Mouse (Mus musculus) midbrain, embryonic 15.5 days (tissue): ENCODE results near the gene Kpna6. TPM values are rescaled to one million over a fixed set of nuclear protein-coding genes. Genes with fewer than 3 reads are reported as not detected.

Experiments used
- ATAC-seq: fragments of 200-750 bp; cut with Nextera tagmentation; replicated peaks from 2 replicates; pipeline ENCODE4 v1.8.0; 2017; ENCODE audit warnings: moderate TSS enrichment
- H3K27ac ChIP-seq: fragments of 300-500 bp; sonication (generic); 2 replicates; pipeline ENCODE4 v1.5.1; 2015; ENCODE audit warnings: mild to moderate bottlenecking, inconsistent platforms
- H3K27me3 ChIP-seq: fragments of 300-500 bp; sonication (generic); replicated peaks from 2 replicates; pipeline ENCODE4 v1.6.1; 2015; ENCODE audit warnings: inconsistent platforms
- H3K36me3 ChIP-seq: fragments of 300-500 bp; sonication (generic); replicated peaks from 2 replicates; pipeline ENCODE4 v1.6.1; 2015; ENCODE audit warnings: inconsistent platforms
- H3K4me1 ChIP-seq: fragments of 300-500 bp; sonication (generic); 2 replicates; pipeline ENCODE4 v1.6.1; 2015; ENCODE audit warnings: inconsistent platforms
- H3K4me2 ChIP-seq: fragments of 300-500 bp; sonication (generic); 2 replicates; pipeline ENCODE4 v1.6.1; 2015; ENCODE audit warnings: inconsistent platforms, mild to moderate bottlenecking, moderate library complexity
- H3K4me3 ChIP-seq: fragments of 300-500 bp; sonication (generic); 2 replicates; pipeline ENCODE4 v1.5.1; 2015; ENCODE audit warnings: mild to moderate bottlenecking, inconsistent platforms
- H3K9ac ChIP-seq: fragments of 300-500 bp; sonication (generic); 2 replicates; pipeline ENCODE4 v1.6.1; 2015; ENCODE audit warnings: mild to moderate bottlenecking, inconsistent platforms
- H3K9me3 ChIP-seq: fragments of 300-500 bp; sonication (generic); 2 replicates; pipeline ENCODE4 v1.6.1; 2016; ENCODE audit warnings: inconsistent platforms
- WGBS: fragments of 180-500 bp; shearing (Covaris S2); methylation state at CpG from one replicate; pipeline ENCODE4 v1.1.7; 2015; ENCODE audit warnings: mixed read lengths; 5-methylcytosine and 5-hydroxymethylcytosine counted together
- polyA plus RNA-seq: library from polyadenylated mRNA; unstranded; fragments of >200 nt; fragmentation: Nextera tagmentation; extraction: Ambion mirVana; gene quantifications from 2 replicates; pipeline ENCODE4 v1.2.1, GENCODE M21; 2015

Kpna6 gene
- polyA plus RNA-seq, 1 experiment from 2014 or later: 19.5 TPM

- H3K4me1 ChIP-seq: peaks cover 58% of the 10 kb centered on the region
- H3K27me3 ChIP-seq: no peaks in the 10 kb centered on the region
- H3K4me2 ChIP-seq: peak overlapping the region; percentile 82
- no peaks in the 10 kb centered on the region for H3K9me3 ChIP-seq
- ATAC-seq: no peak
- peak overlapping the region; percentile 91 for H3K27ac ChIP-seq
- H3K9ac ChIP-seq: peak overlapping the region; percentile 70
- peaks cover 15% of the 10 kb centered on the region for H3K36me3 ChIP-seq
- WGBS: 24% methylated on average over 8 of the region's 8 CpGs
- peak overlapping the region; percentile 54 for H3K4me3 ChIP-seq
Observed at GRCm38 (mm10) chr4:129622803-129623535, 49.6 kb downstream of the Kpna6 start.

GRCm38 (mm10) chr4:129622120-129622802, 50.3 kb downstream of the Kpna6 start:
- Histone ChIP-seq H3K27me3 (no peaks in the 10 kb centered on the region), H3K4me2 (peak overlapping the region; percentile 82), H3K36me3 (peaks cover 8% of the 10 kb centered on the region), H3K4me1 (peaks cover 62% of the 10 kb centered on the region), H3K4me3 (peak overlapping the region; percentile 54), H3K27ac (peak overlapping the region; percentile 91), H3K9me3 (no peaks in the 10 kb centered on the region), H3K9ac (peak overlapping the region; percentile 70)
- no peak for ATAC-seq
- 73% methylated on average over 11 of the region's 11 CpGs for WGBS

- Histone ChIP-seq H3K4me3 (no peak overlapping the region), H3K36me3 (no peaks in the 10 kb centered on the region), H3K27ac (no peak overlapping the region), H3K4me2 (0 out of 2 replicates have a peak overlapping the region, but pooled peaks have one; percentile 0), H3K27me3 (no peaks in the 10 kb centered on the region), H3K9ac (no peak overlapping the region), H3K9me3 (no peaks in the 10 kb centered on the region), H3K4me1 (peaks cover 62% of the 10 kb centered on the region)
- no peak for ATAC-seq
- 84% methylated on average over 8 of the region's 8 CpGs for WGBS
Observed at GRCm38 (mm10) chr4:129621283-129621841, 51.2 kb downstream of the Kpna6 start.

- Histone ChIP-seq H3K4me1 (peaks cover 56% of the 10 kb centered on the region), H3K27ac (no peak overlapping the region; the same call in 1 of the 2 replicates), H3K36me3 (no peaks in the 10 kb centered on the region), H3K9me3 (no peaks in the 10 kb centered on the region), H3K4me3 (no peak overlapping the region), H3K4me2 (0 out of 2 replicates have a peak overlapping the region, but pooled peaks have one; percentile 0), H3K27me3 (no peaks in the 10 kb centered on the region), H3K9ac (no peak overlapping the region)
- 91% methylated on average over 11 of the region's 11 CpGs for WGBS
- ATAC-seq: no peak
Observed at GRCm38 (mm10) chr4:129620419-129621282, 51.9 kb downstream of the Kpna6 start.

GRCm38 (mm10) chr4:129618786-129619691, 53.5 kb downstream of the Kpna6 start, which contains the start of gene Iqcc:
Gene Iqcc (minus strand): TSS chr4:129619099.
- H3K4me1 ChIP-seq: peaks cover 41% of the 10 kb centered on the region
- H3K27ac ChIP-seq: peak within 1 kb of the TSS; percentile 92
- peak within 1 kb of the TSS; percentile 73 for H3K9ac ChIP-seq
- H3K4me2 ChIP-seq: peak within 1 kb of the TSS; percentile 77
- H3K4me3 ChIP-seq: peak within 1 kb of the TSS; percentile 55
- peak; percentile 89 for ATAC-seq
- H3K27me3 ChIP-seq: no peaks in the 10 kb centered on the region
- H3K9me3 ChIP-seq: no peaks in the 10 kb centered on the region
- H3K36me3 ChIP-seq: no peaks in the 10 kb centered on the region
- 4% methylated on average over 44 of the region's 44 CpGs for WGBS

GRCm38 (mm10) chr4:129618031-129618430, 54.5 kb downstream of the Kpna6 start:
- peak overlapping the region; percentile 92; the same call in 1 of the 2 replicates for H3K27ac ChIP-seq
- WGBS: 94% methylated on average over 5 of the region's 5 CpGs
- H3K4me1 ChIP-seq: peaks cover 39% of the 10 kb centered on the region
- H3K27me3 ChIP-seq: no peaks in the 10 kb centered on the region
- H3K9ac ChIP-seq: peak overlapping the region; percentile 73; the same call in 1 of the 2 replicates
- H3K4me3 ChIP-seq: peak overlapping the region; percentile 55
- no peaks in the 10 kb centered on the region for H3K36me3 ChIP-seq
- no peaks in the 10 kb centered on the region for H3K9me3 ChIP-seq
- H3K4me2 ChIP-seq: peak overlapping the region; percentile 77
- no peak for ATAC-seq

- Histone ChIP-seq H3K9ac (no peak overlapping the region), H3K27me3 (no peaks in the 10 kb centered on the region), H3K27ac (no peak overlapping the region), H3K4me1 (peaks cover 31% of the 10 kb centered on the region), H3K4me3 (no peak overlapping the region), H3K36me3 (no peaks in the 10 kb centered on the region), H3K4me2 (no peak overlapping the region), H3K9me3 (no peaks in the 10 kb centered on the region)
- ATAC-seq: no peak
- WGBS: 95% methylated on average over 7 of the region's 7 CpGs
Observed at GRCm38 (mm10) chr4:129617121-129617641, 55.4 kb downstream of the Kpna6 start.

GRCm38 (mm10) chr4:129616631-129617030, 55.9 kb downstream of the Kpna6 start:
- Histone ChIP-seq H3K4me3 (no peak overlapping the region), H3K9ac (no peak overlapping the region), H3K27ac (no peak overlapping the region), H3K4me1 (peaks cover 25% of the 10 kb centered on the region), H3K27me3 (no peaks in the 10 kb centered on the region), H3K4me2 (no peak overlapping the region), H3K9me3 (no peaks in the 10 kb centered on the region), H3K36me3 (no peaks in the 10 kb centered on the region)
- 93% methylated on average over 3 of the region's 3 CpGs for WGBS
- no peak for ATAC-seq

GRCm38 (mm10) chr4:129615801-129616290, 56.7 kb downstream of the Kpna6 start:
- Histone ChIP-seq H3K4me3 (no peak overlapping the region), H3K9ac (no peak overlapping the region), H3K36me3 (no peaks in the 10 kb centered on the region), H3K4me1 (peaks cover 17% of the 10 kb centered on the region), H3K9me3 (no peaks in the 10 kb centered on the region), H3K27ac (no peak overlapping the region), H3K27me3 (no peaks in the 10 kb centered on the region), H3K4me2 (no peak overlapping the region)
- WGBS: 91% methylated on average over 9 of the region's 9 CpGs
- no peak for ATAC-seq

- Histone ChIP-seq H3K27me3 (no peaks in the 10 kb centered on the region), H3K4me1 (peaks cover 9% of the 10 kb centered on the region), H3K9ac (no peak within 1 kb of the TSS), H3K36me3 (no peaks in the 10 kb centered on the region), H3K4me3 (no peak within 1 kb of the TSS), H3K4me2 (no peak within 1 kb of the TSS), H3K9me3 (no peaks in the 10 kb centered on the region), H3K27ac (no peak within 1 kb of the TSS)
- no peak for ATAC-seq
- WGBS: 78% methylated on average over 6 of the region's 6 CpGs
Observed at GRCm38 (mm10) chr4:129614093-129614492, 58.5 kb downstream of the Kpna6 start, which contains the start of gene Dcdc2b. Gene Dcdc2b (minus strand): TSS chr4:129614257.
